Mouse (Mus musculus): ENCODE data around the gene Tube1. TPM values are rescaled to one million over a fixed set of nuclear protein-coding genes. Genes with fewer than 3 reads are reported as not detected.

Gene Tube1
- polyA plus RNA-seq (2014; fragmentation: Nextera tagmentation; extraction: Ambion mirVana) = 14.2 and 17.3 TPM in 2 replicates

- DNase-seq (ENCODE audit: low spot score) (peak; percentile 91), ATAC-seq (replicated peaks; ENCODE audit: low FRiP score, low TSS enrichment, low read depth) (peak; percentile 92)
- Histone ChIP-seq H3K4me1 (replicated peaks; ENCODE audit: control insufficient read depth, insufficient read depth, low read length) (peaks cover 9% of the 10 kb centered on the region), H3K4me2 (ENCODE audit: low read length) (peak within 1 kb of the TSS; percentile 61), H3K4me3 (ENCODE audit: low read depth, low read length) (peak within 1 kb of the TSS; percentile 62), H3K9me3 (ENCODE audit: control insufficient read depth, low read length) (no peaks in the 10 kb centered on the region), H3K27ac (ENCODE audit: low read depth) (0 out of 2 replicates have a peak within 1 kb of the TSS, but pooled peaks have one; percentile 51), H3K36me3 (ENCODE audit: control insufficient read depth, insufficient read depth, low read length) (peaks cover 16% of the 10 kb centered on the region), H3K9ac (ENCODE audit: low read length) (peak within 1 kb of the TSS; percentile 57), H3K27me3 (replicated peaks; ENCODE audit: control insufficient read depth, insufficient read depth, low read length) (no peaks in the 10 kb centered on the region)
- 4% methylated on average over 47 of the region's 47 CpGs for WGBS
Measured at GRCm38 (mm10) chr10:39133462-39134310, at the start of gene Tube1, which contains the start of gene Fam229b. TSS of gene Tube1 (plus strand) at chr10:39133976. TSS of gene Fam229b (minus strand) at chr10:39133914.

DNA sequence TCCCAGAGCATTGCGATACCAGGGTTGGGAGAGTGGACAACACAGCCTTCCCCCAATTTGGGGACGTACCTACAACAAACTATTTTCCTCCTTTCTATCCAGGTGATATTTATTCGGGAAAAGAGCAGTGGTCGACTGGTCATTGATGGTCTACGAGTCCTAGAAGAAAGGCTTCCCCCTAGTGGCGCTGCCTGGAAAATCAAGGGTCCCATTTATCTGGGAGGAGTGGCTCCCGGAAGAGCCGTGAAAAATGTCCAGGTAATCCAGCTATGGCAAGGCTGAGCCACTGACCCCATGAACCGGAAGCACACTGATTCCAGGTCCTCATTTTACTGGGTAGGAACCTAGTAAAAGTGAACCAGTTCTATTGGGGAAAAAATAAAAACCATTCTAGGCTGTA is 36.8 kb upstream of the Tube1 start:
- no peaks in the 10 kb centered on the region for H3K9me3 ChIP-seq (ENCODE audit: control insufficient read depth, low read length)
- no peak overlapping the region for H3K4me3 ChIP-seq (ENCODE audit: low read depth, low read length)
- peaks cover 16% of the 10 kb centered on the region; the same call in 1 of the 2 replicates for H3K36me3 ChIP-seq (ENCODE audit: control insufficient read depth, insufficient read depth, low read length)
- H3K9ac ChIP-seq (ENCODE audit: low read length) = no peak overlapping the region
- H3K4me1 ChIP-seq (replicated peaks; ENCODE audit: control insufficient read depth, insufficient read depth, low read length) = no peaks in the 10 kb centered on the region
- ATAC-seq (replicated peaks; ENCODE audit: low FRiP score, low TSS enrichment, low read depth) = no peak
- no peak overlapping the region for H3K27ac ChIP-seq (ENCODE audit: low read depth)
- no peaks in the 10 kb centered on the region for H3K27me3 ChIP-seq (replicated peaks; ENCODE audit: control insufficient read depth, insufficient read depth, low read length)
- 88% methylated on average over 9 of the region's 9 CpGs for WGBS
- no peak for DNase-seq (ENCODE audit: low spot score)
- no peak overlapping the region for H3K4me2 ChIP-seq (ENCODE audit: low read length)

DNA sequence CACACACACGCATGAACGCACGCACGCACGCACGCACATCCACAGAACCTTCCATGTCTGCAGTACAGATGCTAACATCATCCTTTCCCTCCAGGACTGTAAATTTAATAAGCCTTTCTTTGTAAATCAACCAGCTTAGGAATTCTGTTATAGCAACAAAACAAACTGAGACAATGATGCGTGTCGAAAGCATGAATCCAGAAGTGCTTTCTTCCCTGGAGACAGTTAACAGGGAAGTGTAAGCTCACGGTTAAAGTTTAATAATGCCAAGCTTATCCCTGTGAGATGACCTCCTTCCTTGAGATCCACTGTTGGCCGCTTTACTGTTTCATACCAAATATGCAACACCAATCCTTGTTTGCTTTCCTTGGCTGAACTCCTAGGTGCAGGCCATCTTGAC is 35.0 kb upstream of the Tube1 start:
- DNase-seq (ENCODE audit: low spot score) (no peak), ATAC-seq (replicated peaks; ENCODE audit: low FRiP score, low TSS enrichment, low read depth) (no peak)
- H3K4me3 ChIP-seq (ENCODE audit: low read depth, low read length) = no peak overlapping the region
- no peak overlapping the region for H3K9ac ChIP-seq (ENCODE audit: low read length)
- no peak overlapping the region for H3K4me2 ChIP-seq (ENCODE audit: low read length)
- peaks cover 11% of the 10 kb centered on the region; the same call in 1 of the 2 replicates for H3K36me3 ChIP-seq (ENCODE audit: control insufficient read depth, insufficient read depth, low read length)
- no peaks in the 10 kb centered on the region for H3K27me3 ChIP-seq (replicated peaks; ENCODE audit: control insufficient read depth, insufficient read depth, low read length)
- no peak overlapping the region for H3K27ac ChIP-seq (ENCODE audit: low read depth)
- WGBS = 96% methylated on average over 10 of the region's 10 CpGs
- H3K4me1 ChIP-seq (replicated peaks; ENCODE audit: control insufficient read depth, insufficient read depth, low read length) = no peaks in the 10 kb centered on the region
- H3K9me3 ChIP-seq (ENCODE audit: control insufficient read depth, low read length) = no peaks in the 10 kb centered on the region

DNA sequence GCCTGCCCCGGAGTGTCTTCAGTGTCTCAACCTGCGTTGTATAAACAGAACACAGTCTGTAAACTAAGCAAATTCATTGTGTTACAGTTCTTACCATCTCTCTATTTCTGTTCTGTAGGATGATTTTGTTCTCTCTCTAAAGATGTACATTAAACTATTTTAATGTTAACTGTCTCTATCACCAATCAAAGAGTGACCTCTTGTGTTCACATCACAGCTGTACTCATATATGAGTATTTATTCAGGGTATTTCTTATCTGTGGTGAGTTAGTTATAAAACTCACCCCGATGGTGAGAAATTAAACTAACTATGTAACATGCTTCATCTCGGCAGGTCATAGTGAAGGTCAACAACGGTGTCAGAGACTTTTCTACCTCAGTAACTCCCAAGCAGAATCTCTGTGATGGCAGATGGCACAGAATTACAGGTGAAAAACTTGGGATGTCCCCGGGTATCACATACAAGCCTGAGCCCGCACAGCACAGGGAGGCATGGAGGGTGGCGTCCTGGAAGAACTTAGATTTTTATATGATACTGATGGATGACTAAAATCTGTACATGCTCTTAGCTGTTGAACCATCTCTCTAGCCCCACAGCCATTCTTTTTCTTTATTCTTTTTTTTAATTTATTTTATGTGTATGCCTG is 28.9 kb upstream of the Tube1 start:
- Histone ChIP-seq H3K9ac (ENCODE audit: low read length) (no peak overlapping the region), H3K27ac (ENCODE audit: low read depth) (no peak overlapping the region), H3K4me1 (replicated peaks; ENCODE audit: control insufficient read depth, insufficient read depth, low read length) (no peaks in the 10 kb centered on the region), H3K9me3 (ENCODE audit: control insufficient read depth, low read length) (no peaks in the 10 kb centered on the region), H3K4me3 (ENCODE audit: low read depth, low read length) (no peak overlapping the region), H3K36me3 (ENCODE audit: control insufficient read depth, insufficient read depth, low read length) (no peaks in the 10 kb centered on the region; the same call in 1 of the 2 replicates), H3K27me3 (replicated peaks; ENCODE audit: control insufficient read depth, insufficient read depth, low read length) (no peaks in the 10 kb centered on the region), H3K4me2 (ENCODE audit: low read length) (no peak overlapping the region)
- DNase-seq (ENCODE audit: low spot score) (no peak), ATAC-seq (replicated peaks; ENCODE audit: low FRiP score, low TSS enrichment, low read depth) (no peak)
- 88% methylated on average over 8 of the region's 8 CpGs for WGBS

GRCm38 (mm10) chr10:39106413-39106812 is 27.4 kb upstream of the Tube1 start:
- no peak overlapping the region for H3K4me3 ChIP-seq (ENCODE audit: low read depth, low read length)
- no peak overlapping the region for H3K27ac ChIP-seq (ENCODE audit: low read depth)
- no peak overlapping the region for H3K9ac ChIP-seq (ENCODE audit: low read length)
- DNase-seq (ENCODE audit: low spot score) (no peak), ATAC-seq (replicated peaks; ENCODE audit: low FRiP score, low TSS enrichment, low read depth) (no peak)
- 70% methylated on average over 3 of the region's 3 CpGs for WGBS
- H3K27me3 ChIP-seq (replicated peaks; ENCODE audit: control insufficient read depth, insufficient read depth, low read length) = no peaks in the 10 kb centered on the region
- no peak overlapping the region for H3K4me2 ChIP-seq (ENCODE audit: low read length)
- H3K9me3 ChIP-seq (ENCODE audit: control insufficient read depth, low read length) = no peaks in the 10 kb centered on the region
- H3K4me1 ChIP-seq (replicated peaks; ENCODE audit: control insufficient read depth, insufficient read depth, low read length) = no peaks in the 10 kb centered on the region
- peaks cover 8% of the 10 kb centered on the region for H3K36me3 ChIP-seq (ENCODE audit: control insufficient read depth, insufficient read depth, low read length)

GRCm38 (mm10) chr10:39106935-39107334 is 26.8 kb upstream of the Tube1 start:
- Histone ChIP-seq H3K27ac (ENCODE audit: low read depth) (no peak overlapping the region), H3K27me3 (replicated peaks; ENCODE audit: control insufficient read depth, insufficient read depth, low read length) (no peaks in the 10 kb centered on the region), H3K4me2 (ENCODE audit: low read length) (no peak overlapping the region), H3K36me3 (ENCODE audit: control insufficient read depth, insufficient read depth, low read length) (peaks cover 8% of the 10 kb centered on the region), H3K9ac (ENCODE audit: low read length) (no peak overlapping the region), H3K9me3 (ENCODE audit: control insufficient read depth, low read length) (no peaks in the 10 kb centered on the region), H3K4me1 (replicated peaks; ENCODE audit: control insufficient read depth, insufficient read depth, low read length) (no peaks in the 10 kb centered on the region), H3K4me3 (ENCODE audit: low read depth, low read length) (no peak overlapping the region)
- ATAC-seq (replicated peaks; ENCODE audit: low FRiP score, low TSS enrichment, low read depth) = no peak
- DNase-seq (ENCODE audit: low spot score) = no peak
- 60% methylated on average over 4 of the region's 4 CpGs for WGBS

- no peak overlapping the region for H3K27ac ChIP-seq (ENCODE audit: low read depth)
Measured at GRCm38 (mm10) chr10:39108837-39109488, 24.8 kb upstream of the Tube1 start.

GRCm38 (mm10) chr10:39109489-39109874 is 24.3 kb upstream of the Tube1 start:
- Histone ChIP-seq H3K9me3 (ENCODE audit: control insufficient read depth, low read length) (no peaks in the 10 kb centered on the region), H3K4me2 (ENCODE audit: low read length) (no peak overlapping the region), H3K4me3 (ENCODE audit: low read depth, low read length) (no peak overlapping the region), H3K4me1 (replicated peaks; ENCODE audit: control insufficient read depth, insufficient read depth, low read length) (no peaks in the 10 kb centered on the region), H3K27me3 (replicated peaks; ENCODE audit: control insufficient read depth, insufficient read depth, low read length) (no peaks in the 10 kb centered on the region), H3K9ac (ENCODE audit: low read length) (no peak overlapping the region), H3K27ac (ENCODE audit: low read depth) (no peak overlapping the region), H3K36me3 (ENCODE audit: control insufficient read depth, insufficient read depth, low read length) (peaks cover 8% of the 10 kb centered on the region)
- DNase-seq (ENCODE audit: low spot score) (no peak), ATAC-seq (replicated peaks; ENCODE audit: low FRiP score, low TSS enrichment, low read depth) (no peak)
- WGBS = 56% methylated on average over 4 of the region's 4 CpGs

More at GRCm38 (mm10) chr10:39108837-39109488, 24.8 kb upstream of the Tube1 start:
- H3K36me3 ChIP-seq (ENCODE audit: control insufficient read depth, insufficient read depth, low read length) = peaks cover 8% of the 10 kb centered on the region
- ATAC-seq (replicated peaks; ENCODE audit: low FRiP score, low TSS enrichment, low read depth) = no peak
- H3K4me1 ChIP-seq (replicated peaks; ENCODE audit: control insufficient read depth, insufficient read depth, low read length) = no peaks in the 10 kb centered on the region
- H3K9me3 ChIP-seq (ENCODE audit: control insufficient read depth, low read length) = no peaks in the 10 kb centered on the region
- no peak overlapping the region for H3K9ac ChIP-seq (ENCODE audit: low read length)
- WGBS = 64% methylated on average over 10 of the region's 10 CpGs
- no peak for DNase-seq (ENCODE audit: low spot score)
- H3K4me2 ChIP-seq (ENCODE audit: low read length) = no peak overlapping the region
- no peak overlapping the region for H3K4me3 ChIP-seq (ENCODE audit: low read depth, low read length)
- no peaks in the 10 kb centered on the region for H3K27me3 ChIP-seq (replicated peaks; ENCODE audit: control insufficient read depth, insufficient read depth, low read length)

Data from intestine, embryonic 14.5 days (tissue).